Mouse (Mus musculus): ENCODE measurements around the gene Phlda2.

DNA sequence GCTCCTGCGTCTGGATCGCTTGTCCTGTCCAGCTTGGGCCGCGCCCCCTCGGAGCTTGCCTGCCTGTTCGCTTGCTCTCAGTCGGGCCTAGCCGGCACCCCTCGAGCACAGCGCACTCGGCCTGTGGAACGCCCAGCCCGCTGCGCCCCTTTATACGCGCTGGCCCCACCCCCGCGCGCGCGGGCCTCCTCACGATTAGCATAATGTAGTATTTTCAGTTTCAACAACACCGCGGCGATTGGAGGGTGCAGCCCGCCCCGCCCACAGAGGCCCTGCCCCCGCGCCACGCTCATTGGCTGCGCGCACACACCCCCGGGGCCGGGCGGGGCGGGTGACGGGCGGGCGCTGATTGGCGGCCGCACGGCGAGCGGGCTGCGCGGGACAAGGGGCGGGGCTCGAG is 42.1 kb downstream of the Phlda2 start, which contains the start of gene Cdkn1c:
- TF ChIP-seq CTCF (IDR thresholded peaks at IDR 0.05; ENCODE audit: low read depth, low read length) (no peak), POLR2A (IDR thresholded peaks at IDR 0.05; ENCODE audit: borderline replicate concordance, low read depth, low read length) (no peak)
